Mouse (Mus musculus): ENCODE measurements at regions not wholly inside any gene's neighbourhood (a gene's known extent, or its start where the extent isn't known, plus 50 kb on each side); places are given as distances from the start of the nearest gene placed in this dataset.

GRCm38 (mm10) chr5:74765061-74765767 is 62.5 kb upstream of the Lnx1 start:
- Histone ChIP-seq H3K36me3 (ENCODE audit: control insufficient read depth, insufficient read depth, low read length) (no peaks in the 10 kb centered on the region), H3K27ac (replicated peaks; ENCODE audit: insufficient read depth, low read depth, low read length) (no peak overlapping the region), H3K4me3 (ENCODE audit: insufficient read depth, low read depth, low read length) (no peak overlapping the region), H3K9ac (ENCODE audit: low read depth, low read length) (no peak overlapping the region), H3K79me2 (ENCODE audit: control insufficient read depth, insufficient read depth, low read length) (no peaks in the 10 kb centered on the region), H3K4me1 (ENCODE audit: control insufficient read depth, insufficient read depth, low read length) (no peaks in the 10 kb centered on the region), H3K27me3 (ENCODE audit: control insufficient read depth, insufficient read depth, low read length) (no peaks in the 10 kb centered on the region)
- WGBS = 79% methylated on average over 9 of the region's 9 CpGs
- DNase-seq (ENCODE audit: extremely low read depth, low read depth, low spot score) = no peak
- no peak for TF ChIP-seq POLR2A (IDR thresholded peaks at IDR 0.05; ENCODE audit: extremely low read depth, insufficient read depth, low read length)
- TF ChIP-seq CTCF (IDR thresholded peaks at IDR 0.05; ENCODE audit: low read depth, low read length) = no peak

- 98% methylated on average over 5 of the region's 5 CpGs for WGBS
- H3K4me1 ChIP-seq (ENCODE audit: control insufficient read depth, insufficient read depth, low read length) = no peaks in the 10 kb centered on the region
- H3K4me3 ChIP-seq (ENCODE audit: insufficient read depth, low read depth, low read length) = no peak overlapping the region
- TF ChIP-seq CTCF (IDR thresholded peaks at IDR 0.05; ENCODE audit: low read depth, low read length) = no peak
- TF ChIP-seq POLR2A (IDR thresholded peaks at IDR 0.05; ENCODE audit: extremely low read depth, insufficient read depth, low read length) = no peak
- no peak for DNase-seq (ENCODE audit: extremely low read depth, low read depth, low spot score)
- no peaks in the 10 kb centered on the region for H3K79me2 ChIP-seq (ENCODE audit: control insufficient read depth, insufficient read depth, low read length)
- H3K27me3 ChIP-seq (ENCODE audit: control insufficient read depth, insufficient read depth, low read length) = no peaks in the 10 kb centered on the region
- no peaks in the 10 kb centered on the region for H3K36me3 ChIP-seq (ENCODE audit: control insufficient read depth, insufficient read depth, low read length)
- H3K9ac ChIP-seq (ENCODE audit: low read depth, low read length) = no peak overlapping the region
- no peak overlapping the region for H3K27ac ChIP-seq (replicated peaks; ENCODE audit: insufficient read depth, low read depth, low read length)
Observed at GRCm38 (mm10) chr5:74757557-74757956, 54.8 kb upstream of the Lnx1 start.

- no peak for DNase-seq (ENCODE audit: extremely low read depth, low read depth, low spot score)
- Histone ChIP-seq H3K4me1 (ENCODE audit: control insufficient read depth, insufficient read depth, low read length) (no peaks in the 10 kb centered on the region), H3K27me3 (ENCODE audit: control insufficient read depth, insufficient read depth, low read length) (no peaks in the 10 kb centered on the region), H3K79me2 (ENCODE audit: control insufficient read depth, insufficient read depth, low read length) (no peaks in the 10 kb centered on the region), H3K4me3 (ENCODE audit: insufficient read depth, low read depth, low read length) (no peak overlapping the region), H3K9ac (ENCODE audit: low read depth, low read length) (no peak overlapping the region), H3K27ac (replicated peaks; ENCODE audit: insufficient read depth, low read depth, low read length) (no peak overlapping the region), H3K36me3 (ENCODE audit: control insufficient read depth, insufficient read depth, low read length) (no peaks in the 10 kb centered on the region)
- no peak for TF ChIP-seq CTCF (IDR thresholded peaks at IDR 0.05; ENCODE audit: low read depth, low read length)
- TF ChIP-seq POLR2A (IDR thresholded peaks at IDR 0.05; ENCODE audit: extremely low read depth, insufficient read depth, low read length) = no peak
- 88% methylated on average over 3 of the region's 3 CpGs for WGBS
Observed at GRCm38 (mm10) chr5:74752961-74753360, 50.2 kb upstream of the Lnx1 start.

Data from liver, adult 2 months (tissue).